Comparison of ENCODE assay signal across 12 mouse cellular contexts in genomic region chr2:117512551-117512950, GRCm38 (mm10).
DNase-seq lines count a peak whose midpoint lies in the region; TF ChIP-seq lines count a peak whose summit lies in the region.
"Had no signal": no experiment of that assay in that cellular context is flagged by ENCODE, and none has a peak within 500 bp of the region (broad histone marks: within the 10 kb centered on the region; RNA-seq: fewer than 3 reads in every experiment).

No protein-coding gene starts in this region.

- DNase-seq in cerebellum, adult 2 months = peak; percentile 7 to 17
- no peak for DNase-seq in cerebellum, postnatal 4 days (ENCODE audit: low spot score in 2 of 2)
- peak; percentile 0 to 26 for DNase-seq in left cerebral cortex, postnatal 10 days (ENCODE audit: extremely low spot score in 1 of 2, low spot score in 2 of 2)
- no peak for DNase-seq in left cerebral cortex, adult 8-10 months (ENCODE audit: low spot score in 2 of 2)
- DNase-seq in cerebellum, postnatal 25 days = peak; percentile 9 to 15
- DNase-seq in lung, postnatal 36 days = peak; percentile 54
- no peak for DNase-seq in layer of hippocampus, adult 11-12 months (ENCODE audit: low spot score)
- no peak for DNase-seq in urinary bladder, postnatal 4 days (ENCODE audit: low spot score in 2 of 2)
- DNase-seq: kidney, adult 11 months had no signal

- no peaks in the 10 kb centered on the region for H3K4me1 ChIP-seq in cerebellum, adult 2 months (ENCODE audit: control insufficient read depth, insufficient read depth, low read length)
- H3K4me1 ChIP-seq: embryonic facial prominence, embryonic 15.5 days; liver, embryonic 12.5 days; midbrain, embryonic 12.5 days had no signal

- intact Hi-C loops in left cerebral cortex, postnatal 10 days (cut with DNase I) = no loop called here

- no peak overlapping the region for H3K27ac ChIP-seq in cerebellum, adult 2 months (ENCODE audit: insufficient read depth, low read length)
- H3K27ac ChIP-seq: embryonic facial prominence, embryonic 15.5 days; liver, embryonic 12.5 days; midbrain, embryonic 12.5 days had no signal

- 39% methylated on average over 9 of the region's 9 CpGs for WGBS in cerebellum, adult 2 months

- no peak for TF ChIP-seq POLR2A in cerebellum, adult 2 months (IDR thresholded peaks at IDR 0.05; ENCODE audit: borderline replicate concordance, insufficient read depth, low read length)

- no peaks in the 10 kb centered on the region for H3K27me3 ChIP-seq in cerebellum, adult 2 months (ENCODE audit: control insufficient read depth, insufficient read depth, low read length)
- H3K27me3 ChIP-seq: embryonic facial prominence, embryonic 15.5 days; liver, embryonic 12.5 days; midbrain, embryonic 12.5 days had no signal

- TF ChIP-seq CTCF in cerebellum, adult 2 months (IDR thresholded peaks at IDR 0.05; ENCODE audit: borderline replicate concordance, insufficient read depth, low read depth, low read length) = no peak

- H3K4me3 ChIP-seq in cerebellum, adult 2 months (replicated peaks; ENCODE audit: insufficient read depth, low read depth, low read length) = no peak overlapping the region
- H3K4me3 ChIP-seq: embryonic facial prominence, embryonic 15.5 days; liver, embryonic 12.5 days; midbrain, embryonic 12.5 days had no signal

Comparison
In these comparisons a context has a peak if more than half of its experiments do, and no peak if none do; other contexts are left out.
1. DNase-seq: peak in cerebellum, adult 2 months (2 of 2), left cerebral cortex, postnatal 10 days (2 of 2), cerebellum, postnatal 25 days (2 of 2) and lung, postnatal 36 days (single experiment); none in cerebellum, postnatal 4 days (0 of 2), left cerebral cortex, adult 8-10 months (0 of 2), layer of hippocampus, adult 11-12 months (single experiment) and urinary bladder, postnatal 4 days (0 of 2).